Mouse (Mus musculus) megakaryocyte, embryonic 14.5 days (primary cell): Measurements from ENCODE around the gene Crispld2.

ENCODE experiments used
- FLI1 ChIP-seq: IDR thresholded peaks from 2 replicates; pipeline ENCODE4 v1.6.1; 2012; ENCODE audit warnings: low read length, inconsistent platforms, mixed read lengths
- GATA1 ChIP-seq: IDR thresholded peaks from 3 replicates; pipeline ENCODE4 v1.6.1; 2012; ENCODE audit warnings: mixed read lengths, low read length, inconsistent platforms, borderline replicate concordance

DNA sequence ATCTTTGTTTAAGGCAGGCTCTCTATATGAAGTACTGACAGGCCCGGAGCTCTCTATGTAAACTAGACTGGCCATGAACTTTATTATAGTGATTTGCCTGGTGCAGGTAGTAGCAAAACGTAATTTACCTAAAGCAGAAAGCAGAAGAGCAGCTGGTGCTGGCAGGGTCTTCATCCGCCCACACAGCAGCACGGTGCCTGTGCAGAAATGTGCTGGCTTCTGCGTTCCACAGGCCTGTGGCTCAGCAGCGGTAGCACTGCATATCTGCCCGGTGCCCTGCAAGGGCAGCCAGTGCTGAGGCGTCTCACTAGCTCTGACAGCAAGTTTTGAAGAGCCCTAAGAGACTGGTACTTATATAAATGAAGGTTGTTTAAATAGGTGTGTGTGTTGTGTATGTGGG is 36.9 kb upstream of the Crispld2 start:
- TF ChIP-seq GATA1, result no peak
- TF ChIP-seq FLI1, result no peak
